Mouse (Mus musculus) cerebellum, adult 2 months (tissue): ENCODE measurements at regions not wholly inside any gene's neighbourhood (a gene's known extent, or its start where the extent isn't known, plus 50 kb on each side); places are given as distances from the start of the nearest gene placed in this dataset.

ENCODE experiments used
- DNase-seq, 2 experiments: peaks; one replicate each; pipeline ENCODE4 v3.0.0; 2021
- H3K27ac ChIP-seq: fragments of 200-500 bp; 2 replicates; pipeline ENCODE4 v1.5.1; 2012; ENCODE audit warnings: low read length, control low read depth, inconsistent platforms; ENCODE audit not compliant: insufficient read depth
- H3K27me3 ChIP-seq: fragments of 200-500 bp; 2 replicates; pipeline ENCODE4 v1.6.1; 2012; ENCODE audit warnings: inconsistent platforms, mild to moderate bottlenecking, low read length, moderate library complexity; ENCODE audit not compliant: control insufficient read depth, insufficient read depth
- H3K4me1 ChIP-seq: fragments of 200-500 bp; 2 replicates; pipeline ENCODE4 v1.6.1; 2011; ENCODE audit warnings: low read length; ENCODE audit not compliant: control insufficient read depth, insufficient read depth
- H3K4me3 ChIP-seq: fragments of 200-500 bp; replicated peaks from 2 replicates; pipeline ENCODE3; 2011; ENCODE audit warnings: mild to moderate bottlenecking, low read depth, low read length, control low read depth; ENCODE audit not compliant: insufficient read depth
- CTCF ChIP-seq: fragments of 200-500 bp; IDR thresholded peaks from 2 replicates; pipeline ENCODE4 v1.5.1; 2011; ENCODE audit warnings: low read depth, mild to moderate bottlenecking, control low read depth, low read length, moderate library complexity, borderline replicate concordance; ENCODE audit not compliant: insufficient read depth
- POLR2A ChIP-seq: fragments of 200-500 bp; IDR thresholded peaks from 2 replicates; pipeline ENCODE4 v1.6.1; 2011; ENCODE audit warnings: low read length, control low read depth, borderline replicate concordance; ENCODE audit not compliant: insufficient read depth
- WGBS: fragments of 180-500 bp; shearing (Covaris S2); methylation state at CpG from one replicate; pipeline ENCODE4 v1.1.7; 2018; 5-methylcytosine and 5-hydroxymethylcytosine counted together

DNA sequence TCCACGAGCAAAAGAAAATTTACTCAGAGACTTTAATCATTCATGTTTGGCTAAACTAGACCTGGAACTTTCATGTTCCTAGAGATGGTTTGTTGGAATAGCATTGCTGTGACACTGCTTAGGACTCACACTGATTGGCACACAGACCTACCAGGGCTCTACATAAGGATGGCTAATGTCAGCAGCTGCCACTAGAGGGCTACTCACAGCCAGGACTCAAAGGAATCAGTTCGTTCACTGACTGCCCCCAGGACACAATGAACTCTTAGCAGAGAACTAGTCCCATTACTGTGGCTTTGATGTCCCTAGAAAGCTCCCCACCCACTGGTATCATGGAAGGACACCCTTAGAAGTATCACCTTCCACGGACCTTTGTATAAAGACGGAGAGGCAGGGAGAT, 118.3 kb upstream of the Rad23b start:
- TF ChIP-seq CTCF (peak; percentile 40; the same call in 1 of the 2 replicates), POLR2A (no peak)
- H3K4me3 ChIP-seq: no peak overlapping the region
- 33% methylated on average over 4 of the region's 4 CpGs for WGBS
- H3K27ac ChIP-seq: no peak overlapping the region
- no peaks in the 10 kb centered on the region for H3K4me1 ChIP-seq
- DNase-seq: no peak
- no peaks in the 10 kb centered on the region for H3K27me3 ChIP-seq

GRCm38 (mm10) chr4:55237856-55238255, 112.0 kb upstream of the Rad23b start:
- no peak overlapping the region for H3K4me3 ChIP-seq
- no peaks in the 10 kb centered on the region for H3K4me1 ChIP-seq
- H3K27me3 ChIP-seq: no peaks in the 10 kb centered on the region
- 54% methylated on average over 6 of the region's 6 CpGs for WGBS
- H3K27ac ChIP-seq: no peak overlapping the region
- DNase-seq: no peak
- TF ChIP-seq POLR2A: no peak

DNA sequence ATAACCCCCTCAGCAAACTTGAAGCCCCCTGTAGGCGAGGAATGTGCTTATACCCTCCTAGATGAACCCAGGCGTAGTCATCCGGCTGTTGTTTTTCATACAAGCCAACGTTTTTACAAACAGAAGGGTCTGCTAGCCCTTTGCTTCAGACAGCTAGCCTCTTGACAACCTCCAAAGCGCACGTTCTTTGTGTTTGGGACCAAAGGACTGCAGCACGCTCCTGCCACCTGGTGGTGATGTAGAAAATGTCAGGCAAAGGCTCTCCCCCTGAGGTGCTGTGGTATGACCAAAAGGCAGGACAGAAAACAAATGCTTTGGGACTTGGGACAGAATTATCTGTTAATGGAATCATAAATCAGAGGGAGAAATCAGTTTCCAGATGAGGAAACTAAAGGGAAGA, 109.4 kb upstream of the Rad23b start:
- peak; percentile 50 to 74 for DNase-seq
- 4% methylated on average over 7 of the region's 7 CpGs for WGBS
- no peak overlapping the region for H3K4me3 ChIP-seq
- no peaks in the 10 kb centered on the region for H3K27me3 ChIP-seq
- H3K27ac ChIP-seq: no peak overlapping the region
- no peaks in the 10 kb centered on the region for H3K4me1 ChIP-seq
- TF ChIP-seq CTCF (peak; percentile 99), POLR2A (no peak)

GRCm38 (mm10) chr4:55242331-55242730, 107.5 kb upstream of the Rad23b start:
- no peak for TF ChIP-seq POLR2A
- TF ChIP-seq CTCF: no peak
- Histone ChIP-seq H3K27me3 (no peaks in the 10 kb centered on the region), H3K4me3 (no peak overlapping the region), H3K27ac (no peak overlapping the region), H3K4me1 (no peaks in the 10 kb centered on the region)
- no peak for DNase-seq
- 91% methylated on average over 4 of the region's 4 CpGs for WGBS

GRCm38 (mm10) chr4:55243091-55244058, 106.5 kb upstream of the Rad23b start:
- TF ChIP-seq POLR2A: no peak
- no peak for TF ChIP-seq CTCF
- no peak for DNase-seq
- Histone ChIP-seq H3K4me1 (no peaks in the 10 kb centered on the region), H3K4me3 (no peak overlapping the region), H3K27ac (no peak overlapping the region), H3K27me3 (no peaks in the 10 kb centered on the region)
- 46% methylated on average over 14 of the region's 14 CpGs for WGBS

- TF ChIP-seq POLR2A (no peak), CTCF (no peak)
- no peak overlapping the region for H3K27ac ChIP-seq
- 82% methylated on average over 10 of the region's 10 CpGs for WGBS
- H3K4me3 ChIP-seq: no peak overlapping the region
- DNase-seq: no peak
- no peaks in the 10 kb centered on the region for H3K4me1 ChIP-seq
- H3K27me3 ChIP-seq: no peaks in the 10 kb centered on the region
Observed at GRCm38 (mm10) chr4:55245789-55246188, 104.1 kb upstream of the Rad23b start.

DNA sequence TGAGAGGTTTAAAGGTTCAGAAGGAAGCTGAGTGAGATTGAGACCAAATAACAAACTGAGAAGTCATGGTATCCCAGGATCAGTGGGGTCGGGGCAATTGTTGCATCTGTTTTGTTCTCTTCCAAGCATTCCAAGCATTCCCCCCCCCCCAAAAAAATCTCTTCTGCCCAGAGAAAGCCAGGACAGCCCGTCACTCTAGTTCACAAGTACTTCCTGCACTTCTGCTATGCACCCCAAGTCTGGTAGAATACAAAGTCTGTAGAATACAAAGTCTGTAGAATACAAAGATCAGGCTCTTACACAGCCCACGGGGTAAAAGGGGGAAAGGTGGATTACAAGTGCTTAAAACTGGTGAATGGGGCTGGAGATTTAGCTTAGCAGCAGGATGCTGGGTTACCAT, 99.5 kb upstream of the Rad23b start:
- Histone ChIP-seq H3K27me3 (no peaks in the 10 kb centered on the region), H3K4me3 (no peak overlapping the region), H3K27ac (no peak overlapping the region), H3K4me1 (no peaks in the 10 kb centered on the region)
- WGBS: 51% methylated on average over 3 of the region's 3 CpGs
- TF ChIP-seq CTCF (no peak), POLR2A (no peak)
- DNase-seq: no peak

DNA sequence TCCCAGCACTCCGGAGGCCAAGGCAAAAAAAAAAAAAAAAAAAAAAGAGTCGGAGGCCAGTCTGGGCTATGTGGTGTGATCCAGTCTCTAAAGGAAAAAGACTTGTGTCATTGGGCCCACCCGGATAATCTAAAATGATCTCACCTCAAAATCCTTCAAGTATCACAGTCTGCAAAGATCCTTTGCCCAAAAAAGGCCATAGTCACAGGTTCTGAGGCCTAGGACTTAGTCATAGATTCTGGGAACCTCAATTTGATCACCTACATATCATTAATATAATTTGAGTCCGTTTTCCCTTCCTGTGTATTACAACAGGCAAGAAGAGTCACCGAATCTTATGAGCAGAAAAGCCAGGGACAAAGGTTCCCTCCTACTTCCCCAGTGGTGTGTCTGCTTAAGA, 98.3 kb upstream of the Rad23b start:
- H3K27me3 ChIP-seq: no peaks in the 10 kb centered on the region
- TF ChIP-seq CTCF (no peak), POLR2A (no peak)
- 59% methylated on average over 5 of the region's 5 CpGs for WGBS

More for the DNA sequence above, 98.3 kb upstream of the Rad23b start:
- no peak for DNase-seq
- no peak overlapping the region for H3K4me3 ChIP-seq
- no peak overlapping the region for H3K27ac ChIP-seq
- no peaks in the 10 kb centered on the region for H3K4me1 ChIP-seq
